Mouse (Mus musculus) forebrain, embryonic 13.5 days (tissue): ENCODE measurements around the gene Smg7. TPM values are rescaled to one million over a fixed set of nuclear protein-coding genes. Genes with fewer than 3 reads are reported as not detected.
"Not testable (repeated sequence)": the region's sequence is repeated elsewhere in the genome, so short reads cannot be mapped to it uniquely, and the experiment has no call there.

Experiments
- ATAC-seq: fragments of 200-750 bp; cut with Nextera tagmentation; 2 replicates; pipeline ENCODE4 v1.8.0; 2017
- H3K27ac ChIP-seq: fragments of 300-500 bp; sonication (generic); 2 replicates; pipeline ENCODE4 v1.5.1; 2015; ENCODE audit warnings: inconsistent platforms, mild to moderate bottlenecking, moderate library complexity
- H3K27me3 ChIP-seq: fragments of 300-500 bp; sonication (generic); 2 replicates; pipeline ENCODE4 v1.6.1; 2015; ENCODE audit warnings: mild to moderate bottlenecking, inconsistent platforms
- H3K36me3 ChIP-seq: fragments of 300-500 bp; sonication (generic); 2 replicates; pipeline ENCODE4 v1.6.1; 2015; ENCODE audit warnings: mild to moderate bottlenecking, inconsistent platforms; ENCODE audit not compliant: poor library complexity, severe bottlenecking
- H3K4me1 ChIP-seq: fragments of 300-500 bp; sonication (generic); 2 replicates; pipeline ENCODE4 v1.6.1; 2015; ENCODE audit warnings: inconsistent platforms
- H3K4me2 ChIP-seq: fragments of 300-500 bp; sonication (generic); 2 replicates; pipeline ENCODE4 v1.6.1; 2015; ENCODE audit warnings: inconsistent platforms, mild to moderate bottlenecking, moderate library complexity
- H3K4me3 ChIP-seq: fragments of 300-500 bp; sonication (generic); 2 replicates; pipeline ENCODE4 v1.5.1; 2015; ENCODE audit warnings: mild to moderate bottlenecking, inconsistent platforms
- H3K9ac ChIP-seq: fragments of 300-500 bp; sonication (generic); 2 replicates; pipeline ENCODE4 v1.6.1; 2015; ENCODE audit warnings: mild to moderate bottlenecking, inconsistent platforms
- H3K9me3 ChIP-seq: fragments of 300-500 bp; sonication (generic); replicated peaks from 2 replicates; pipeline ENCODE4 v1.6.1; 2016; ENCODE audit warnings: inconsistent platforms
- WGBS: fragments of 180-500 bp; shearing (Covaris S2); methylation state at CpG from one replicate; pipeline ENCODE4 v1.1.7; 2015; 5-methylcytosine and 5-hydroxymethylcytosine counted together
- polyA plus RNA-seq: library from polyadenylated mRNA; unstranded; fragments of >200 nt; fragmentation: Nextera tagmentation; extraction: Ambion mirVana; gene quantifications from 2 replicates; pipeline ENCODE4 v1.2.1, GENCODE M21; 2015

The Smg7 gene
- polyA plus RNA-seq, 1 experiment from 2014 or later, result 32.2 TPM

- peak overlapping the region; percentile 70 for H3K9ac ChIP-seq
- H3K4me1 ChIP-seq, result peaks cover 16% of the 10 kb centered on the region
- ATAC-seq, result peak; percentile 34
- no peaks in the 10 kb centered on the region for H3K9me3 ChIP-seq
- peak overlapping the region; percentile 99 for H3K27ac ChIP-seq
- no peaks in the 10 kb centered on the region for H3K27me3 ChIP-seq
- H3K36me3 ChIP-seq, result no peaks in the 10 kb centered on the region
- WGBS, result 1% methylated on average over 36 of the region's 36 CpGs
- peak overlapping the region; percentile 85 for H3K4me3 ChIP-seq
- H3K4me2 ChIP-seq, result peak overlapping the region; percentile 95
These were observed 1.2 kb upstream of the Smg7 start for GRCm38 (mm10) chr1:152903591-152904135.

GRCm38 (mm10) chr1:152902665-152903516, 445 bp upstream of the Smg7 start:
- Histone ChIP-seq H3K9me3 (no peaks in the 10 kb centered on the region), H3K4me3 (peak overlapping the region; percentile 85), H3K27me3 (no peaks in the 10 kb centered on the region), H3K9ac (peak overlapping the region; percentile 95), H3K4me1 (peaks cover 16% of the 10 kb centered on the region), H3K4me2 (peak overlapping the region; percentile 95), H3K36me3 (no peaks in the 10 kb centered on the region), H3K27ac (peak overlapping the region; percentile 99)
- under 1% methylated on average over 45 of the region's 69 CpGs for WGBS
- peak; percentile 93 for ATAC-seq

- 0% methylated on average over 6 of the region's 6 CpGs for WGBS
- Histone ChIP-seq H3K36me3 (no peaks in the 10 kb centered on the region), H3K4me1 (peaks cover 16% of the 10 kb centered on the region), H3K9ac (peak overlapping the region; percentile 95), H3K27me3 (no peaks in the 10 kb centered on the region), H3K4me3 (peak overlapping the region; percentile 85), H3K9me3 (no peaks in the 10 kb centered on the region), H3K4me2 (peak overlapping the region; percentile 82), H3K27ac (peak overlapping the region; percentile 98)
- ATAC-seq, result no peak
These were observed 1.1 kb downstream of the Smg7 start for GRCm38 (mm10) chr1:152901419-152901764.

GRCm38 (mm10) chr1:152888086-152888485, 14.4 kb downstream of the Smg7 start:
- H3K36me3 ChIP-seq, ATAC-seq, H3K4me3 ChIP-seq, H3K27ac ChIP-seq, H3K27me3 ChIP-seq, H3K9me3 ChIP-seq, H3K9ac ChIP-seq, H3K4me2 ChIP-seq, H3K4me1 ChIP-seq: not testable (repeated sequence)
- 91% methylated on average over 3 of the region's 5 CpGs for WGBS

- H3K9me3 ChIP-seq, result no peaks in the 10 kb centered on the region
- no peak overlapping the region for H3K4me2 ChIP-seq
- ATAC-seq, result no peak
- H3K4me1 ChIP-seq, result peaks cover 4% of the 10 kb centered on the region
- 81% methylated on average over 3 of the region's 3 CpGs for WGBS
- H3K36me3 ChIP-seq, result peaks cover 33% of the 10 kb centered on the region
- H3K4me3 ChIP-seq, result no peak overlapping the region
- H3K27me3 ChIP-seq, result no peaks in the 10 kb centered on the region
- no peak overlapping the region for H3K27ac ChIP-seq
- no peak overlapping the region for H3K9ac ChIP-seq
These were observed 31.4 kb downstream of the Smg7 start for GRCm38 (mm10) chr1:152871031-152871430.

- H3K4me2 ChIP-seq, result no peak overlapping the region
- no peak for ATAC-seq
- no peaks in the 10 kb centered on the region for H3K9me3 ChIP-seq
- 98% methylated on average over 6 of the region's 6 CpGs for WGBS
- no peaks in the 10 kb centered on the region for H3K27me3 ChIP-seq
- H3K4me1 ChIP-seq, result peaks cover 4% of the 10 kb centered on the region
- no peak overlapping the region for H3K9ac ChIP-seq
- H3K4me3 ChIP-seq, result no peak overlapping the region
- H3K36me3 ChIP-seq, result peaks cover 41% of the 10 kb centered on the region
- no peak overlapping the region for H3K27ac ChIP-seq
These were observed 32.5 kb downstream of the Smg7 start for GRCm38 (mm10) chr1:152869901-152870300.

- Histone ChIP-seq H3K27ac (no peak overlapping the region), H3K4me3 (no peak overlapping the region), H3K9ac (no peak overlapping the region), H3K4me2 (no peak overlapping the region), H3K4me1 (no peaks in the 10 kb centered on the region), H3K27me3 (no peaks in the 10 kb centered on the region), H3K36me3 (peaks cover 82% of the 10 kb centered on the region), H3K9me3 (no peaks in the 10 kb centered on the region)
- ATAC-seq, result no peak
- 97% methylated on average over 2 of the region's 2 CpGs for WGBS
These were observed 55.6 kb downstream of the Smg7 start for GRCm38 (mm10) chr1:152846856-152847255.

- H3K4me1 ChIP-seq, result no peaks in the 10 kb centered on the region
- H3K4me2 ChIP-seq, result no peak overlapping the region
- no peaks in the 10 kb centered on the region for H3K27me3 ChIP-seq
- no peak for ATAC-seq
- H3K9ac ChIP-seq, result no peak overlapping the region
- H3K4me3 ChIP-seq, result no peak overlapping the region
- H3K36me3 ChIP-seq, result peaks cover 86% of the 10 kb centered on the region
- H3K9me3 ChIP-seq, result no peaks in the 10 kb centered on the region
- no peak overlapping the region for H3K27ac ChIP-seq
- WGBS, result 85% methylated on average over 3 of the region's 3 CpGs
These were observed 57.2 kb downstream of the Smg7 start for GRCm38 (mm10) chr1:152845211-152845730.

- no peak overlapping the region for H3K4me3 ChIP-seq
- H3K9me3 ChIP-seq, result no peaks in the 10 kb centered on the region
- ATAC-seq, result no peak
- no peaks in the 10 kb centered on the region for H3K4me1 ChIP-seq
- no peak overlapping the region for H3K4me2 ChIP-seq
- no peak overlapping the region for H3K27ac ChIP-seq
- H3K9ac ChIP-seq, result no peak overlapping the region
- peaks cover 90% of the 10 kb centered on the region for H3K36me3 ChIP-seq
- no peaks in the 10 kb centered on the region for H3K27me3 ChIP-seq
- WGBS, result 95% methylated on average over 1 of the region's 1 CpGs
These were observed 57.8 kb downstream of the Smg7 start for GRCm38 (mm10) chr1:152844634-152845033.

GRCm38 (mm10) chr1:152841057-152841456, 61.4 kb downstream of the Smg7 start:
- Histone ChIP-seq H3K4me2 (no peak overlapping the region), H3K9me3 (no peaks in the 10 kb centered on the region), H3K4me1 (no peaks in the 10 kb centered on the region), H3K36me3 (peaks cover 93% of the 10 kb centered on the region), H3K4me3 (no peak overlapping the region), H3K9ac (no peak overlapping the region), H3K27me3 (no peaks in the 10 kb centered on the region), H3K27ac (no peak overlapping the region)
- no peak for ATAC-seq
- WGBS, result 97% methylated on average over 2 of the region's 2 CpGs

GRCm38 (mm10) chr1:152840343-152840742, 62.1 kb downstream of the Smg7 start:
- Histone ChIP-seq H3K36me3 (peaks cover 90% of the 10 kb centered on the region), H3K9me3 (no peaks in the 10 kb centered on the region), H3K4me2 (no peak overlapping the region), H3K4me3 (no peak overlapping the region), H3K27me3 (no peaks in the 10 kb centered on the region), H3K4me1 (no peaks in the 10 kb centered on the region), H3K9ac (no peak overlapping the region), H3K27ac (no peak overlapping the region)
- 92% methylated on average over 3 of the region's 3 CpGs for WGBS
- no peak for ATAC-seq

- Histone ChIP-seq H3K4me3 (no peak overlapping the region), H3K9ac (no peak overlapping the region), H3K27ac (no peak overlapping the region), H3K9me3 (no peaks in the 10 kb centered on the region), H3K4me2 (no peak overlapping the region), H3K27me3 (no peaks in the 10 kb centered on the region), H3K4me1 (no peaks in the 10 kb centered on the region), H3K36me3 (peaks cover 79% of the 10 kb centered on the region)
- WGBS, result 91% methylated on average over 12 of the region's 12 CpGs
- ATAC-seq, result no peak
These were observed 63.6 kb downstream of the Smg7 start for GRCm38 (mm10) chr1:152838841-152839240.
